Mouse (Mus musculus) neutrophil, adult 5-6 weeks (primary cell): ENCODE results near the gene Fam214b. TPM values are rescaled to one million over a fixed set of nuclear protein-coding genes. Genes with fewer than 3 reads are reported as not detected.
A peak's percentile ranks its signal among the peaks of the same experiment; 100 is the strongest.

Experiments
- ATAC-seq: fragments of 151-379, 151-347 bp; 2 replicates; pipeline ENCODE4 v1.8.0; 2017; ENCODE audit warnings: mild to moderate bottlenecking, moderate TSS enrichment; ENCODE audit not compliant: insufficient number of reproducible peaks, poor library complexity, low FRiP score, severe bottlenecking; ENCODE audit errors: extremely low read depth
- total RNA-seq: library from RNA; stranded (forward); fragments of 200-1000 nt; gene quantifications from 2 replicates; pipeline ENCODE4 v1.2.3, GENCODE M21; 2017

Gene Fam214b
- total RNA-seq, 1 experiment from 2014 or later, result 14.8 TPM

DNA sequence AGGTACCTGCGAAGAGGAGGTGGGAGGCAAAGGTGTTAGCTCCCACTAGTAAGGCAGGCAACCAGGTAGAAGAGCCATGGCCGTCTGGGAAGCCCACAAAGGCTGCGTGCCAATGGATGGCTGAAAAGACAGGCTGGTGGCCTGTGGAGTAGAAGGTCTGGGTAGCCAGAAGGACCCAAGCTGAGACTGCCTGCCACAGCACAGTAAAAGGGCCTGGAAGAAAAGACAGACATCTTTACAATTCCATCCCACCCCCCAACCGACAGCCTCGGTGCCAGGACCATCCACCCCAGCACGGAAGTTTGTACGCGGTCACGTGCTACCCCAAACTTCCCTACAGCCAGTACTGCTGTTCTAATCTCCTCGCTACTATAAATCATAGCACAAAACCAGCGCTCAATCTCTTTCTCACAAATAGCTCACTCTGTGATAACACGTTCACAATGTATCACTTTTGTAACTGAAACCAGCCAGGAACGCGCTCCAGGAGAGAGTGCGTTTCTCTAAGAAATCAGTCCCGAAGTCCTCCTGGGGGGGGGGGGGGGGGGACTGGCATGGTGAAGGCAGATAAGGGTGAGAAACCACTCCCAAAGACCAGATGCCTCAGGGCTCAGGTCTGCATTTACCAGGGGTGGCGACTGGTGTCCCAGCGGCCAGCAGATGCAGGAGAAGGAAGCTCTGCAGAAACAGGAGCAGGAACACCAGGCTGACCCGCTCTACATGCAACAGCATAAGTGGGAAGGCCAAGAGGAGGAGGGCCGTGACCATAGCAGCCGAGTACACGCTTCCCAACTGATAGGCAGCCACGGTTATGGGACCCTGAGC is 26.2 kb downstream of the Fam214b start:
- ATAC-seq, result no peak

DNA sequence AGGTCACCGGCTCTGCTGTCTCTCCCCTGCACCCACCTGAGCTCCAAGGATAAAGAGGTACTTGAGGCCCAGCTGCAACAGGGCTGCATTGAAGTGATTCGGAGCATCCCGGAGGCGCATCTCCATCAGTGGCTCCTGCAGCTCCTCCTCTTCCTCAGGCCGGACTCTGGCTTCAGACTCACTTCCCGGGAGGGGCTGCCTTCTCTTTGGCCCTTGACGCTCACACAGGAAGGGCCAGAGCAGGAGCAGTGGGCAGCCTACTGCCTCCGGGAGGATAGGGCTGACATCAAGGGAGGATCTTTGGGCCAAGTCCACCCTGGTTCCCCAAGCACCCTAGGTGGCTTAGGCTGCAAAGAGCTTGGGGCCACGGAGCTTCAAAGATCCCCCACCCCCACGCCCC is 26.8 kb downstream of the Fam214b start:
- no peak for ATAC-seq

DNA sequence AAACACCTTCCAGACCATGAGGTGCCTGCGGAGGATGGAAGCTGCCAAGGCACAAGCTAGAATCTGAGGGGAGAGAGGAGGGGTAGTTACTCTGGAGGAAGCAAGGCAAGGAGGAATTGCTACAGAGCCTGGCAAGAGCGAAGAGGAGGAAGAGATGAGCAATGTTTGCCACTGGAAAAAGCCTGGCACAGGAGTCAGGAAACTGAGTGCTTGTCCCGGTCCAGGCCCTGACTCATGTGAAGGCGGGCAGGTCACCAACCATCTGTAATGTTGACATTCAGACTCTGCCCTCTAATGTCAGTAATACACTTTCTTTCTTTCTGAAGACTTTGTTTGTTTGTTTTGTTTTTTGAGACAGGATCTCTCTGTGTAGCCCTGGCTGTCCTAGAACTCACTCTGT is 27.9 kb downstream of the Fam214b start:
- ATAC-seq, result no peak

- ATAC-seq, result no peak
Measured at GRCm38 (mm10) chr4:43012091-43012490, 33.9 kb downstream of the Fam214b start.

DNA sequence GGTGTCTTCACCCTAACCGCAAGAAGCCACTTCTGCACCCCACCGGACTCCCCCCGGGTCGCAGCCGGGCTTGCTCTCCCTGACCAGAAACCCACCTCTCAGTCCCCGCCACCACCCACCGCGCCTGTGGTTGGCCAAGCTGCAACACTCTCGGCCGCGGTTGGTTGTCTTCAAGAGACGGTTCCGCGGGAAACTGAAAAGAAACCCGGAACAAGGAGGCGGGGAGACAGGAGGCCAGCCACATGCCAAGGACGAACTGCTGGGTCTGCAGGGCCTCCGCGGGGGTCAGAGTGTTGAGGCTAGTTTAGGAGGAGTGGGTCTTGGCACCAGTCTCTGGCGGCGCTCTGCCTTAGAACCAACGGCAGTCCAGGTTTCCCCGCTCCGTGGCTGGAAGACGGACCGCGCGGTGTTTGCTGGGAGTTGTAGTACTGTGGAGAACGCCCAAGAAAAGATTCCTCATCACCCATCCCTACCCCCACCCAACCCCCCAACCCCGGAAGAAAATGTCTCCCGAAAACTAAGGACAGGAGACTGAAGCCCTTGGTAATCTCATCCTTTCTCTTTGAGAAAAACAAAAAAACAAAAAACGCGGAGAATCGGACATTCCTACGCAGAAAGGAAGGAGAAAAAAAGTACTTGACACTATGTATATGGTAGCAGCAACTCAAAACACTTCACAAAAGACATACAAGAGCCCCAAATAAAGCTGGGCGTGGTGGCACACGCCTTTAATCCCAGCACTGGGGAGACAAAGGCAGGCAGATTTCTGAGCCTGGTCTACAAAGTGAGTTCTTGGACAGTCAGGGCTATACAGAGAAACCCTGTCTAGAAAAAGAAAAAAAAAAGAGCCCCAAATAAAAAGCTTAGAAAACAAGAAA is 35.6 kb downstream of the Fam214b start, which contains the start of gene Fancg:
TSS of gene Fancg (minus strand) at position 346 of the 878 bp plus-strand sequence.
- peak; percentile 63 for ATAC-seq

- ATAC-seq, result peak; percentile 56
Measured at GRCm38 (mm10) chr4:43005765-43006164, 40.3 kb downstream of the Fam214b start.

- ATAC-seq, result no peak
Measured at GRCm38 (mm10) chr4:43004951-43005350, 41.1 kb downstream of the Fam214b start.

- no peak for ATAC-seq
Measured at GRCm38 (mm10) chr4:43002756-43003439, 43.1 kb downstream of the Fam214b start.

DNA sequence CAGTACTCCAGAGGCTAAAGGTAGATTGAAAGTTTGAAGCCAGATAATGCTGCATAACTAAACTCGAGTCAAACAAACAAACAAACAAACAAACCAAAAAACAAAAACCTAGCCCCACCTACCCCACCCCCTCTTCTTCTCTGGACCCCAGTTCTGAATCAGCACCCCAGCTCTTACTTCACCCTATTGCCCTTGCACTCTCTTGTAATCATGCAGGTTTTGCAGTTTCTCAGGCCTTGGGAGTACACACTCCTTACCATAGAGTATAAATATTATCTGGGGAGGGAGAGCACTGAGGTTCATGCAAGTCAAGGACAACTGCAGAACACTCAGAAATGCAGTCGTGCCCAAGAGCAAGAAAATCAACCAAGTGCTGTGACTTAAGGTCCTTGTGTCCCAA is 44.7 kb downstream of the Fam214b start:
- no peak for ATAC-seq

DNA sequence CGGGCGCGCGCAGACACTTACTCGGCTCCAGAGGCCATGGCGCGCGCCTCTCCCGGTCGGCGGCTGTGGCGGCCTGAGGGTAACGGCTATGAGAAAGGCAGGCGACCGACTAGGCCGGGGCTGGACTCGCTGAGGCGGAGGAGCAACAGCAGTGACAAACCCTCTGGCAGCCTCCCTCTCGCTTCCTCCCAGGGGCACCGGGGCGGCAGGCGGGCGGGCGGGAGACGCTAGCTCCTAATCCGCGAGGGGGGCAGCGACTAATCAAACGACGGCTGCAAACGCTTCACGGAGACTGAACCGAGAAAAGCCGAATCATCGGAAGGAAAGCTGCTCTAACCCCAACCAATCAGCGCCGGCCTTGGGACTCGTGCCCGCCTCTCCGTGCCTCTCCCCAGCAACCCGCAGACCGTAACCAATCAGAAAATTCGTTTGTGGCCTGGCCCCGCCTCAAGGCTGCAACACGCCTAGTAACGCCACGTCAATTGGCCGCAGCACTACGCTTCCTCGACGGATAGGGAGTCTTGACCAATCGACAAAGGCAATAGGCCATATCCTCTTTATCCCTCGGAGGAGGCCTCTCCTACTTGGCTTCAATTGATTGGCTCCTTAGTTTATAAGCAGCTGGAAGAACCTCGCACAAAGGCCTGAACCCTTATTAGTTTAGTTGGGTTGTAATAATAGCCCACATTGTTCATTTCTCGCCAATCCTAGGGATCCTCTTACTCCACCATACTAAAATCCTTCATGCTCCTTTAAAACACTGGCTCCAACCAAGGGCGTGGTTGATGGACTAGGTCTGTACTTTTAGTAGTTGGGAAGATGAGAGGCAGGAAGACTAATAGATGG is 45.7 kb downstream of the Fam214b start, which contains the start of gene Vcp:
TSS of gene Vcp (minus strand) at position 367 of the 846 bp plus-strand sequence.
- peak; percentile 98 for ATAC-seq

- 0 out of 2 replicates have a peak, but pooled peaks have one; percentile 6 for ATAC-seq
Measured at GRCm38 (mm10) chr4:42999451-43000140, 46.4 kb downstream of the Fam214b start.

DNA sequence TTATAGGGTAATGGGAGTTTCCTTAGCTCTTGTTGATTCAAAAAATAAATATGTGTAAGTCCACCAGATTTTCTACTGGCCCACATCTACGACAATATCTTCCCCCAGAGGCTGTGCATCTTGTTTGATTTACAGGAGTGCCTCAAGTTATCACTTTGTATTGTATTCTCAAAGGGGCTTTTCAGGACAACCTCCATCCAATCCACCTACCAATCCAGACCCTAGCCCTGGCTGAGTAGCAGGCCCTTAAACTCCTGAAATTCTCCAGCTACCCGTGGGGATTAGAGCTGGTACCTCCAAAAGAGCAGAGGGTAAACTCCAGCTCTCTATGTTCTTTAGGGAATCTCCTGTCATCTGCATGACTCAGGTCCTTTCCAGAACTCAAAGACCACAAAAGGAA is 48.0 kb downstream of the Fam214b start:
- no peak for ATAC-seq

- no peak for ATAC-seq
Measured at GRCm38 (mm10) chr4:42988296-42988695, 57.7 kb downstream of the Fam214b start.

Other genes with a start within 250 kb of the Fam214b start
- gene Fam205a1, start 192.3 kb downstream of the Fam214b start, total RNA-seq, result not detected in 2 replicates
- gene Gm12394, start 189.4 kb downstream of the Fam214b start, total RNA-seq, result not detected in 2 replicates
- gene Fam205c, start 172.0 kb downstream of the Fam214b start, total RNA-seq, result not detected in 2 replicates
- not detected in 2 replicates for gene Phf24, start 129.6 kb downstream of the Fam214b start, total RNA-seq
- 8.5 and 8.8 TPM in 2 replicates for gene Dnajb5, start 96.4 kb downstream of the Fam214b start, total RNA-seq
- 0.93 TPM in 1 of 2 replicates, not detected in the other for gene 1700022I11Rik, start 76.6 kb downstream of the Fam214b start, total RNA-seq
- 115 and 128 TPM in 2 replicates for gene Vcp, start 45.7 kb downstream of the Fam214b start, total RNA-seq
- 13.9 and 27.7 TPM in 2 replicates for gene Fancg, start 35.7 kb downstream of the Fam214b start, total RNA-seq
- 10.7 and 15.6 TPM in 2 replicates for gene Pigo, start 20.4 kb downstream of the Fam214b start, total RNA-seq
- 49.5 and 56.1 TPM in 2 replicates for gene Stoml2, start 14.5 kb downstream of the Fam214b start, total RNA-seq
- gene Unc13b, start 12.7 kb upstream of the Fam214b start, total RNA-seq, result 0.74 and 0.93 TPM in 2 replicates
- gene Atp8b5, start 220.9 kb upstream of the Fam214b start, total RNA-seq, result 0.12 TPM in 1 of 2 replicates, not detected in the other